Mouse (Mus musculus) granulocyte monocyte progenitor cell, adult 5-6 weeks (primary cell): ENCODE measurements around the gene Rtf1. TPM values are rescaled to one million over a fixed set of nuclear protein-coding genes. Genes with fewer than 3 reads are reported as not detected.
"Not testable (repeated sequence)": the region's sequence is repeated elsewhere in the genome, so short reads cannot be mapped to it uniquely, and the experiment has no call there.

Experiments used
- ATAC-seq: replicated peaks from 2 replicates; pipeline ENCODE4 v1.8.0; 2016; ENCODE audit warnings: mild to moderate bottlenecking, moderate TSS enrichment, inconsistent platforms; ENCODE audit not compliant: poor library complexity, severe bottlenecking
- total RNA-seq, 2 experiments: library from RNA; stranded (forward) in 1 of 2; stranded (reverse) in 1 of 2; fragments of 200-712, 200-1000 nt in 1 of 2; fragments of >200 nt in 1 of 2; fragmentation: Nextera tagmentation in 1 of 2; gene quantifications; 2 replicates each; pipeline ENCODE4 v1.2.3; 2014 to 2017

The Rtf1 gene
- total RNA-seq (2014; fragmentation: Nextera tagmentation) (45.2 and 49.5 TPM in 2 replicates), total RNA-seq (2017) (33.3 and 38.8 TPM in 2 replicates)

DNA sequence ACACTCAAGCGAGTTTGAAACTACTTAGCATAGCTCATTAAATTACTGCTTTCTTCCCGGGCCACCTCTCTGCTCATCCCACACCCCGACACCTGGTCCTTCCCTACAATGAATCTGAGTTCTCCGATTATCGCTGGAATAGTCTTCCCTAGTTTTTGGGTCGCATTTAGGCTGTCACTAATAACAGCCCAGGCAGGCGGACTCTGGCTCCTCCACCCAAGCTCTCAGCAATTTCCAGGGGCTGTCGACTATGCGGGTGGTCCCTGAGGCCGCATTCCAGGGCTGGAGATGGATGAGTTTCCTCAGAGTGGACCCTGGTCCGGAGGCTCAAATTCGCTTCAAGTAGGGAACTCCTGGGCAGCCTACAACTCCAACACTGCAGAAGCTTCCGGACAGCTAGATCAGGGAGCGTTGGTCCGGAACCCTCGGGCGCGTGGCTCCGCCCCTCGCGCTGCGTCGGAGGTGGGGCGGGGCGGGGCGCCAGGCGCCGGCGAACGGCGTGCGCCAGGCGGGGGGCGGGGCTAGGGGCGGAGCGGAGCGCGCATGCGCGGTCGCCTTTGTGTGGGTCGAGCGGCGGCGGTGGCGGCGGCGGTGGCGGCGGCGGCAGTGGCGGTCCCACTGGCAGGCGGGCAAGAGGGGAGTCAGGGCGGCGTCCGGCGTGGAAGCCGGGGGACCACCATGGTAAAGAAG, at the start of gene Rtf1:
Gene Rtf1 (plus strand): TSS at position 544 of the 690 bp plus-strand sequence.
- ATAC-seq: peak; percentile 94

DNA sequence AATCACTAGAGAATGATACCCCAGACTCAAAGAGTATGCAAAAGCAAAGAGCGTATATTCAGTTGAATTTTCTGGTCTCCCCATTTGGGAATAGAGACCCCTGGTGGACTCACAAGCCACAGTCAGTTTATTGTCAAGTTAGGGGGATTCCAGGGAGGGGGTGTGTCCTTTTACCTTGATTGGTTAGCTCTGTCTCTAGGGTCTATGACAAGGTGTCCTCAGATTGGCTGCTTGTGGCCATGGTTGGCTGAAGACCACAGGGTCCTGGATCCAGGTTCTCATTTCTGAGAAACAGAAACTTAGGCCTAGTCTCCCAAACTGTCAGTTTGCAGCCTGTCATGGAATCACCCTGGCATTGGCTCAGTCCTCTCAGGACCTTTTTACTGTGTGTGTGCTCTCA, 38.1 kb upstream of the Rtf1 start:
- ATAC-seq: no peak

- ATAC-seq: no peak
These were observed 33.5 kb upstream of the Rtf1 start for GRCm38 (mm10) chr2:119641214-119641912.

DNA sequence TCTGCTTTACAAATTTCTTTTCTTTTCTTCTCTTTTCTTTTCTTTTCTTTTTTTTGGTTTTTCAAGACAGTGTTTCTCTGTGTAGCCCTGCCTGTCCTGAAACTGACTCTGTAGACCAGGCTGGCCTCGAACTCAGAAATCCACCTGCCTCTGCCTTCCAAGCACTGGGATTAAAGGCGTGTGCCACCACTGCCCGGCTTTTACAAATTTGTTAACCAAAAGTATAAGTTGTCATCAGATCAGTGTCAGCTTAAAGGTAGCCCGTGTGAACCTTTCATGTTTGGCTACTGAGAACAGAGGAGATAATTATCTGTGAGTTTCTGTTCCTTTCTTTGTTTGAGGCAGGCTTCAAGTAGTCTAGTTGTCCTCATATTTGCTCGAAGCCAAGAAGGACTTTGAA, 30.6 kb upstream of the Rtf1 start:
- ATAC-seq: no peak

GRCm38 (mm10) chr2:119662220-119663182, 12.4 kb upstream of the Rtf1 start, which contains the start of gene Ndufaf1:
Ndufaf1 (minus strand) TSS chr2:119662827.
- peak; percentile 86 for ATAC-seq

- ATAC-seq: not testable (repeated sequence)
These were observed 9.1 kb upstream of the Rtf1 start for GRCm38 (mm10) chr2:119665744-119666143.

GRCm38 (mm10) chr2:119669010-119669409, 5.9 kb upstream of the Rtf1 start:
- ATAC-seq: no peak

GRCm38 (mm10) chr2:119675215-119675784, 432 bp downstream of the Rtf1 start:
- ATAC-seq: peak; percentile 73

GRCm38 (mm10) chr2:119675831-119676230, 963 bp downstream of the Rtf1 start:
- no peak for ATAC-seq

DNA sequence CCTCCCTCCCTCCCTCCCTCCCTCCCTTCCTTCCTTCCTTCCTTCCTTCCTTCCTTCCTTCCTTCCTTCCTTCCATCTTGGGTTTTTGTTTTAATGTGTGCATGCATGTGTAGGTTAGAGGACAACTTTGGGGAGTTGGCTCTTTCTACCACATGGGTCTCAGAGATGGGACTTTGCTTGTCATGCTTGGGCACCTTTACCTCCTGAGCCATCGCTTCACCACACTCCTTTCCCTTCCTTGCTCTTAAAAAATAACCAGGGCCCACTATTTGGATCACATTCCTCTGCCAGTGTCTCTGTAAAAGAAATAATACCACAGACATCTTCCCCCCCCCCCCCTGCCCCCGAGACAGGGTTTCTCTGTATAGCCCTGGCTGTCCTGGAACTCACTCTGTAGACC, 8.8 kb downstream of the Rtf1 start:
- no peak for ATAC-seq

GRCm38 (mm10) chr2:119692003-119692701, 17.3 kb downstream of the Rtf1 start:
- ATAC-seq: no peak

- no peak for ATAC-seq
These were observed 20.0 kb downstream of the Rtf1 start for GRCm38 (mm10) chr2:119694826-119695225.

DNA sequence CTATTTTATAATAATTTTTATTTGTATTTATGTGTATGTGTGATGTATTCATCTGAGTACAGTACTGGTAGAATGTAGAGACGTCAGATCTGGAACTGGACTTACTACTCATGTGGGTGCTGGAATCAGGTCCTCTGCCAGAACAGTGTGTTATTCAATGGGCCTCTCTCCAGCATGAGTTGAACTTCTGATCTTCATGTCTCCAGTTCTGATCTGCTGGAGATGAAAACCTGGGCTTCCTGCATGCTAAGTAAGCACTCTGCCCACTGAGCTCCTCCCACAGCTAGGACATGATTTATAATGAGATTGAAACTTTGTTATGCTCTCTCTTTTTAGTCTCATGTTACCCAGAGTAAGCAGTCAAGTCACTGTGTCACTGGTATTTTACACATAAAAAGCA, 21.2 kb downstream of the Rtf1 start:
- no peak for ATAC-seq

- ATAC-seq: peak; percentile 98
These were observed 23.6 kb downstream of the Rtf1 start for GRCm38 (mm10) chr2:119698472-119698871.

GRCm38 (mm10) chr2:119699962-119700361, 25.1 kb downstream of the Rtf1 start:
- no peak for ATAC-seq

- no peak for ATAC-seq
These were observed 28.3 kb downstream of the Rtf1 start for GRCm38 (mm10) chr2:119703171-119703570.

- ATAC-seq: no peak
These were observed 32.8 kb downstream of the Rtf1 start for GRCm38 (mm10) chr2:119707676-119708075.

- ATAC-seq: no peak
These were observed 35.1 kb downstream of the Rtf1 start for GRCm38 (mm10) chr2:119710011-119710410.

GRCm38 (mm10) chr2:119715868-119716267, 41.0 kb downstream of the Rtf1 start:
- ATAC-seq: not testable (repeated sequence)

GRCm38 (mm10) chr2:119721070-119721469, 46.2 kb downstream of the Rtf1 start:
- ATAC-seq: no peak
